Mouse (Mus musculus): Measurements from ENCODE around the gene Lbx2. TPM values are rescaled to one million over a fixed set of nuclear protein-coding genes. Genes with fewer than 3 reads are reported as not detected.

The Lbx2 gene
- polyA plus RNA-seq, 1 experiment from 2014 or later, result 0.57 TPM

- Histone ChIP-seq H3K4me3 (no peak within 1 kb of the TSS), H3K36me3 (peaks cover 18% of the 10 kb centered on the region), H3K27ac (no peak within 1 kb of the TSS), H3K9me3 (no peaks in the 10 kb centered on the region), H3K4me1 (peaks cover 18% of the 10 kb centered on the region), H3K9ac (no peak within 1 kb of the TSS), H3K4me2 (replicated peaks) (no peak within 1 kb of the TSS), H3K27me3 (replicated peaks) (peaks cover 8% of the 10 kb centered on the region)
- WGBS, result 44% methylated on average over 3 of the region's 3 CpGs
- no peak for ATAC-seq (ENCODE audit: low FRiP score, low read depth)
Observed at GRCm38 (mm10) chr6:83057790-83058189, 28.4 kb upstream of the Lbx2 start, which contains the start of gene Dqx1. Gene Dqx1, plus strand, starts transcription at chr6:83057844.

DNA sequence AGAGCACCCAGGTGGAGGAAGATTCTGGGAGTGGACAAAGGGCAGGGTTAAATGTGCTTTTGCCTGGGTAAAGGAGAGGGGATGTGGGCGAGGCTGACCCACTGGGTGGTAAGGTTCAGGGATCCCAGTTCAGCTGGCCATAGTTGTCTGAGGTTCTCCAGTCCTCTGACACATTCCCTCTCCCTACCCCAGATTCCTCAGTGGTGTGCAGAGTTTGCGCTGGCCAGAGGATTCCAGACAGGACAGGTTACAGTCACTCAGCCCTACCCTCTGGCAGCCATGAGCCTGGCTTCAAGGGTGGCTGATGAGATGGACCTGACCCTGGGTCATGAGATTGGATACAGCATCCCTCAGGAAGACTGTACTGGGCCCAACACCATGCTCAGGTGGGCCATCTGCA, 27.4 kb upstream of the Lbx2 start:
- H3K36me3 ChIP-seq, result peaks cover 18% of the 10 kb centered on the region
- no peak overlapping the region for H3K27ac ChIP-seq
- H3K4me3 ChIP-seq, result no peak overlapping the region
- ATAC-seq (ENCODE audit: low FRiP score, low read depth), result no peak
- peaks cover 18% of the 10 kb centered on the region for H3K27me3 ChIP-seq (replicated peaks)
- H3K4me2 ChIP-seq (replicated peaks), result no peak overlapping the region
- H3K4me1 ChIP-seq, result peaks cover 11% of the 10 kb centered on the region
- H3K9me3 ChIP-seq, result no peaks in the 10 kb centered on the region
- no peak overlapping the region for H3K9ac ChIP-seq
- WGBS, result 84% methylated on average over 2 of the region's 2 CpGs

- 49% methylated on average over 8 of the region's 8 CpGs for WGBS
- Histone ChIP-seq H3K27ac (no peak overlapping the region), H3K4me1 (peaks cover 16% of the 10 kb centered on the region), H3K4me3 (no peak overlapping the region), H3K36me3 (no peaks in the 10 kb centered on the region), H3K9ac (no peak overlapping the region), H3K4me2 (replicated peaks) (no peak overlapping the region), H3K27me3 (replicated peaks) (peaks cover 88% of the 10 kb centered on the region), H3K9me3 (no peaks in the 10 kb centered on the region)
- no peak for ATAC-seq (ENCODE audit: low FRiP score, low read depth)
Observed at GRCm38 (mm10) chr6:83065995-83066394, 20.2 kb upstream of the Lbx2 start.

DNA sequence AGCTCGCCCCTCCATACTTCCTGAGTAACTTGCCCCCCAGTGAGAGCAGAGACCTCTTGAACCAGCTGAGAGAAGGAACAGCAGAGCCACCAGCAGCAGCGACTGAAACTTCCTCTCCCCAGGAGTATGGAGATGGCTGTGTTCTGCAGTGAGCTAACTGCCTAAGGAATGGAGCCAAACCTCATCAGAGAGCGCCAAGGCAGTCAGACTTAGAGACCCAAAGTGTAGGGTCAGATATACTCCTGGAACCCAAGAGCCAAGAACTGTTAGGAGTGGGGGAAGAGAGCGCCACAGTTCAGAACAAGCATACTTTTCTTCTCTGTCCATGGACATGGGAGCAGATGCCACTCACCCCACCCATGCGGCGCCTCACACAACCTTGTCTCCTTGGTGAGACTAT, 19.7 kb upstream of the Lbx2 start:
- Histone ChIP-seq H3K4me1 (peaks cover 21% of the 10 kb centered on the region), H3K27me3 (replicated peaks) (peaks cover 93% of the 10 kb centered on the region), H3K36me3 (no peaks in the 10 kb centered on the region), H3K27ac (no peak overlapping the region), H3K9me3 (no peaks in the 10 kb centered on the region), H3K4me3 (no peak overlapping the region), H3K4me2 (replicated peaks) (no peak overlapping the region), H3K9ac (no peak overlapping the region)
- 35% methylated on average over 6 of the region's 6 CpGs for WGBS
- ATAC-seq (ENCODE audit: low FRiP score, low read depth), result no peak

DNA sequence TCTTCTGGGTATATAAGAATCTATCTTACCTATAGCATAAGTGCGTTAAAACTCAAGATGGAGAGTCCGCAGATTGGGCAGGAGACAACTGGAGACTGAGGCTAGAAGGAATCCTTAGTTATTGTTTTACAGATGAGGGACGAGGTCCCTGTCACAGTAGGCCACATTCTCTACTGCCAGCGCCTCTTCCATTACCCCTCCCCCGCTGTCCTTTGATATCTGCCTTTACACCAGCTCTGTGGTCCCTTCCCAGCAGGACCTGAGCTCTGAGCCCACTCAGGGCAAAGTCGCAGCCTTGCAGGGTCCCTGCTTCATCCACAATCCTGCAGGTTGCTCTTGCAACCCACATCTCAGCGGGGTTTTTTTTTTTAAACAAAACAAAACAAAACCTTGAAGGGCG, 17.9 kb upstream of the Lbx2 start:
- H3K4me1 ChIP-seq, result peaks cover 24% of the 10 kb centered on the region
- 4% methylated on average over 8 of the region's 8 CpGs for WGBS
- no peak for ATAC-seq (ENCODE audit: low FRiP score, low read depth)
- H3K9me3 ChIP-seq, result no peaks in the 10 kb centered on the region
- H3K4me3 ChIP-seq, result peak overlapping the region; percentile 33
- H3K4me2 ChIP-seq (replicated peaks), result peak overlapping the region; percentile 49
- H3K27me3 ChIP-seq (replicated peaks), result peaks cover 98% of the 10 kb centered on the region
- H3K9ac ChIP-seq, result peak overlapping the region; percentile 50
- H3K36me3 ChIP-seq, result no peaks in the 10 kb centered on the region
- H3K27ac ChIP-seq, result no peak overlapping the region

GRCm38 (mm10) chr6:83068706-83069487, 17.3 kb upstream of the Lbx2 start:
- Histone ChIP-seq H3K9ac (peak overlapping the region; percentile 50), H3K9me3 (no peaks in the 10 kb centered on the region), H3K4me3 (peak overlapping the region; percentile 33), H3K27ac (no peak overlapping the region), H3K4me2 (replicated peaks) (peak overlapping the region; percentile 49), H3K4me1 (peaks cover 24% of the 10 kb centered on the region), H3K36me3 (no peaks in the 10 kb centered on the region), H3K27me3 (replicated peaks) (peaks cover 98% of the 10 kb centered on the region)
- WGBS, result under 1% methylated on average over 81 of the region's 81 CpGs
- ATAC-seq (ENCODE audit: low FRiP score, low read depth), result no peak

DNA sequence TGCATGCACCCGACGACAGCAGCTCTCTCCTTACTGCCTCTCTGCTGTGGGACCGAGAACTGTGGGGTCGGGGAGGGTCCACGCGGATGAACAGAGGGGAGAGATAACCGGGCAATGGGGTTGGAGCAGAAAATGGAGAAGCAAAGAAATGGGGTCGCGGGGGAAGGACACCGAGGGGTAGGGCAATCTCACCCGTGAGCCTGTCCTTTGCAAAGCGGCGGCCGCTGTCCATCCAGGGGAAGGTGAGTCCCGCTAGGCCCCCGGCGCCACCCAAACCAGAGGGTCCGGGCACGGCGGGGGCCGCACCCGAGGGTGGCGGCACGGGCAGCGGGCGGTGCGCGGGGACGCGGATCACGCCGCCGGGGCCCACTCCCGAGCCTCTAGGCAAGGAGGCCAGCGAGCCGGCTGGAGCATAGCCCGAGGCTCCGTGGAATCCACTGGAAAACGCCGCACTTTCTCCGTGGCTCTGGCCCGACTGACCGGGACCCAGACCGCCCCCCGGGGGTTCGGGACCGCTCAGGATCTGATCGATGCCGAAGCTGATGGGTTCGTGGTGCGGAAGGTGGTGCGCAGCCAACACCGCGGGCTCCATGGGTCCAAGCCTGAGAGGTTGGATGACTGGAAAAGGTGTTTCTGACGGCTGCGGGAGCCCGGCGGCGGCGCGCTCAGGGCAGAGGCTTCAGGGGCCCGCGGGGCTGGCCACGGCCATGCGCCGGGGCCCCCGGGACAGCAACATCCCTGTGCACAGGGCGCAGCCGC, 16.5 kb upstream of the Lbx2 start:
- H3K4me3 ChIP-seq, result peak overlapping the region; percentile 33
- H3K4me1 ChIP-seq, result peaks cover 24% of the 10 kb centered on the region
- peak overlapping the region; percentile 49 for H3K4me2 ChIP-seq (replicated peaks)
- peak overlapping the region; percentile 50 for H3K9ac ChIP-seq
- H3K9me3 ChIP-seq, result no peaks in the 10 kb centered on the region
- 0 out of 2 replicates have a peak, but pooled peaks have one; percentile 30 for ATAC-seq (ENCODE audit: low FRiP score, low read depth)
- H3K27ac ChIP-seq, result peak overlapping the region; percentile 37; the same call in 1 of the 2 replicates
- WGBS, result 1% methylated on average over 69 of the region's 69 CpGs
- H3K36me3 ChIP-seq, result no peaks in the 10 kb centered on the region
- H3K27me3 ChIP-seq (replicated peaks), result peaks cover 97% of the 10 kb centered on the region

DNA sequence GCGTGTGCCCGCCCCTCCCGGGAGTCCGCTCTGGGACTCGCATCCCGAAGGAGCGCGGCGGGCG, 16.1 kb upstream of the Lbx2 start, which contains the start of gene Tlx2:
TSS of gene Tlx2 (minus strand) at position 47 of the 64 bp plus-strand sequence.
- H3K4me1 ChIP-seq, result peaks cover 24% of the 10 kb centered on the region
- peak within 1 kb of the TSS; percentile 37; the same call in 1 of the 2 replicates for H3K27ac ChIP-seq
- peak within 1 kb of the TSS; percentile 33 for H3K4me3 ChIP-seq
- ATAC-seq (ENCODE audit: low FRiP score, low read depth), result no peak
- no peaks in the 10 kb centered on the region for H3K9me3 ChIP-seq
- peak within 1 kb of the TSS; percentile 49 for H3K4me2 ChIP-seq (replicated peaks)
- H3K36me3 ChIP-seq, result no peaks in the 10 kb centered on the region
- peaks cover 96% of the 10 kb centered on the region for H3K27me3 ChIP-seq (replicated peaks)
- 3% methylated on average over 10 of the region's 10 CpGs for WGBS
- peak within 1 kb of the TSS; percentile 50 for H3K9ac ChIP-seq

DNA sequence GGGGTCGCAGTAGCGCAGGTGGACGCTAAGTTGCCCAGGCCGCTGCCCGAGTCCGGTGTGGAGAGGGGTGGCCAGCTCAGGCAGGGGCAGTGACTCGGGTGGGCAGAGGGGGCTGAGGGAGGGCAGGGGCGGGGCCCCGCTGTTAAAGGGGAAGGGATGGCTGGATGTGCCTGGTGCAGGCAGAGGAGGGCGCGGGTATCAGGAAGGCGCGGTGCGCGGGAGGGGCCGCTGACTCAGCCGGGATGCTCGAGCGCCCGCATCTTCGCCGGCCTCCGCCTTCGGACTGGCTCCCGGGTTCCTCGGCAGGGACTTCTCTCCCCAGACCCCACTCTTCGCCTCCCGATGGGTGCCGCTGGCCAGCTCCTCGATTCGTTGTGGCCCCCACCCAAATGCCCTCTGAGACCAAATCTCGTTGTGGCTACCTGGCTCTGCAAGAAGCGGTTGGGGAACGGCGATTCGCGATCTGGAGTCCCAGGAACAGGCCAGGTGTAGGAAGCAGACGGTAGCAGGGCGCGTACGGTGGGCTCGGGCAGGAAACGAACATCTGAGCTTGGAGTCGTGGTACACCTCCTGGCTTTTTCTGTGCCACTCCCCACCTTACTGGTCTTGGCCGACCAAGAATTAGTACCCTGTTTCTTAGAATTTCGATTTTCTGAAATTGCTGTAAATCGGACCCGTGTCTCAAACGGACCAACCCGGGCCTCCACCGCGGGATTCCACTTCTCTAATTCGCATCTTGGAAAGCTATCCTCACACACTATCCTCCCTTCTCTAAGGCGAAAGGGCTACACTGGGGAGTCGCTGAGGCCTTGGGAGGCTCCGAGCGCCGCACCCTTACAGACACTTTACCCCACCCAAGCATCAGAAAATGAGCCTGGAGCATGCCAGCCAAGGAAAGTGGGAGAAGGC, 15.6 kb upstream of the Lbx2 start:
- H3K27ac ChIP-seq, result peak overlapping the region; percentile 37; the same call in 1 of the 2 replicates
- H3K36me3 ChIP-seq, result no peaks in the 10 kb centered on the region
- no peaks in the 10 kb centered on the region for H3K9me3 ChIP-seq
- H3K27me3 ChIP-seq (replicated peaks), result peaks cover 93% of the 10 kb centered on the region
- 0 out of 2 replicates have a peak, but pooled peaks have one; percentile 11 for ATAC-seq (ENCODE audit: low FRiP score, low read depth)
- H3K9ac ChIP-seq, result peak overlapping the region; percentile 50
- peak overlapping the region; percentile 33 for H3K4me3 ChIP-seq
- H3K4me1 ChIP-seq, result peaks cover 24% of the 10 kb centered on the region
- peak overlapping the region; percentile 49 for H3K4me2 ChIP-seq (replicated peaks)
- under 1% methylated on average over 58 of the region's 58 CpGs for WGBS

DNA sequence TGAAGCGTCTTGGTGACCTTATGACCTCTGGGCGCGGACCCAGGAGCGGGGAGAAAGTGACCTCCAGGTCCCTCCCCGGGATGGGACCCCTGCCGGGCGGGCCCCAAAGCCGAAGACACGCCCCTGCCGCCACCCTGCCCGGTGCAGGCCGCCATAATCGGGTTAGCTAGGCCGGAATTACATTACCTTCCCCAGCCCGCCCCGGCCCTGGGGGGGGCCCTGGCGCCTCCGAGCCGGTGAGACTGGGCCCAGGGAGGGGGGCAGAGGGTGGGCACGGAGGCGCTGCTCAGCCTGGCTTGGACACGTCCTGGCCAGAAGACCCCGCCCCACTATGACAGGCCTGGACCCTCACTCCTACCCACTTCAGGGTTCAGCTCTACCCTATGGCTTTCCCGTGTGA, 14.9 kb upstream of the Lbx2 start:
- peaks cover 24% of the 10 kb centered on the region for H3K4me1 ChIP-seq
- peak overlapping the region; percentile 8 for H3K4me3 ChIP-seq
- no peaks in the 10 kb centered on the region for H3K9me3 ChIP-seq
- 2% methylated on average over 24 of the region's 24 CpGs for WGBS
- peaks cover 92% of the 10 kb centered on the region for H3K27me3 ChIP-seq (replicated peaks)
- ATAC-seq (ENCODE audit: low FRiP score, low read depth), result no peak
- H3K27ac ChIP-seq, result no peak overlapping the region; the same call in 1 of the 2 replicates
- H3K9ac ChIP-seq, result 0 out of 2 replicates have a peak overlapping the region, but pooled peaks have one; percentile 0
- H3K4me2 ChIP-seq (replicated peaks), result peak overlapping the region; percentile 49
- no peaks in the 10 kb centered on the region for H3K36me3 ChIP-seq

GRCm38 (mm10) chr6:83074979-83075378, 11.2 kb upstream of the Lbx2 start:
- H3K4me1 ChIP-seq, result peaks cover 31% of the 10 kb centered on the region
- H3K4me2 ChIP-seq (replicated peaks), result no peak overlapping the region
- H3K9ac ChIP-seq, result no peak overlapping the region
- H3K9me3 ChIP-seq, result no peaks in the 10 kb centered on the region
- H3K27me3 ChIP-seq (replicated peaks), result peaks cover 59% of the 10 kb centered on the region
- H3K36me3 ChIP-seq, result 0 out of 2 replicates have a peak, but pooled peaks cover under 1% of the 10 kb centered on the region
- no peak overlapping the region for H3K4me3 ChIP-seq
- ATAC-seq (ENCODE audit: low FRiP score, low read depth), result no peak
- 33% methylated on average over 2 of the region's 2 CpGs for WGBS
- H3K27ac ChIP-seq, result no peak overlapping the region

Measured in neural tube, embryonic 12.5 days (tissue).